Mouse (Mus musculus) urinary bladder, postnatal 4 days (tissue): ENCODE measurements around the gene Lama4.

Experiments
- DNase-seq, 2 experiments: peaks; one replicate each; pipeline ENCODE4 v3.0.0; 2021 to 2022; ENCODE audit warnings: low spot score in 2 of 2

Lama4 gene

DNA sequence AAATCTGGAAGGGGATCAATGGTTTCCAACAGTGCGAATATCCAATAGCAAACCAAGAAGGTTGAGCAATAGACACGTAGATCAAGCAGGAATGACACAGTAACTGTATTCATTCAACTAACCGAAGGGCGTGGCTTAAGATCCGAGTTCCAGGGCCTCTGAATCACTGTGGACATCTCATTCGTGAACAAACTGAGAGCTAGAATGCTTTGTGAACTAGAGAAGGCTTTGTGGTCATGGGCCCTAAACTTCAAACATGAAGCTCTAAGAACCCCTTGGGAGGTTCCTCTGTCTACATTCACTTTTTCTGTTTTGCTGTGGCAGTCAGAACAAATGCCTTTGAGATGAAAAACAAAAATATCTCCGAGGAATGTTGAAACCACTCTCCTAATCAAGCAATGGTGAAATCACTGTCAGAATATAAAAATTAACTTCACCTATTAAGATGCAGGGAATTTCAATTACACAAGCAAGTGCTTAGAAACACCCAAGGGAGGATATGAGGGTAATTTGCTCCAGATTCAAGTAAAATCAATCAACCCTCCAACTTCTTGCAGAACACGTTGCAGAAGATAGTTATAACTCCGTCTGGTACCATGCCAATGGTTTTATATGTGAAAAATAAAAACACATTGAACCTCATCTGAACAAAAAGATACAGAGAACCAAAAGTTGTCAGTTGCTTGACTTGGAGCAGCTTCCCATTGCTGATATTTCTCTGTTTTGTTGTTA lies 29.6 kb downstream of the Lama4 start:
- DNase-seq, result no peak

DNA sequence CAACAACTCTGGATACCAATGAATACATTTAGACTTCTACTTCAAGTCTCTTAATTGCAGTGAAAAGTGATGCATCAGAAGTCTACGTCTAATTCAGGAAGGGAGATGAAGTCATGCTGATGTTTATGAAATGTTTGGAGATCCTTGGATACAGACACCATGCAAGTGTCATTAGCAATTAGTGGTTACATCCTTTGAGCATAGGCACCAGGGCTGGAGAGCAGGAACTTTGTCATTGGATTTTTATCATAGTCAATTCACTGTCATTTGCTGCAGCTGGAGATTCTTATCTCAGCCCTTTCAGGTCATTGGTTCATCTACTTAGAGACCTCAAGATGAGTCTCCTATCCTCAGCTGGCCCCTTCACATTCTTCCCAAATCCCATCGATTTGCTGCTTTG lies 30.6 kb downstream of the Lama4 start:
- DNase-seq, result no peak

DNA sequence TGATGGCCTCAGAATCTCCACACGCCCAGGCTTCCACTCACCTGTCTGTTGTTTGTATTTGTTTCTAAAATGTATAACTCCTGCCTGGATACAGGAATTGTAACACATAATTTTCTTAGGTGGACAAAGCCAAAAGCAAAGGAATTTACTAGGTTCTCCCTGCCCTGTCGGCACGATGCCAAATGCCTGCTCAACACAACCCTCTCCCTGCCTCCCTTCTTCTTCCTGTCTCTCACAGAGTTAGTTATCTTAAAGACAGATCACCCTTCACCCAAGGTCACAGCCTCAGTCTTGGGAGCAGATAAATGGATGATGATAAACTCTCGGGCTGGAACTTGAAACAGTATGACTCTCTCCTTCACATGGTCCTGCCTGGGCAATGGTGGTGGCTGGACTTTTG lies 35.6 kb downstream of the Lama4 start:
- no peak for DNase-seq

DNA sequence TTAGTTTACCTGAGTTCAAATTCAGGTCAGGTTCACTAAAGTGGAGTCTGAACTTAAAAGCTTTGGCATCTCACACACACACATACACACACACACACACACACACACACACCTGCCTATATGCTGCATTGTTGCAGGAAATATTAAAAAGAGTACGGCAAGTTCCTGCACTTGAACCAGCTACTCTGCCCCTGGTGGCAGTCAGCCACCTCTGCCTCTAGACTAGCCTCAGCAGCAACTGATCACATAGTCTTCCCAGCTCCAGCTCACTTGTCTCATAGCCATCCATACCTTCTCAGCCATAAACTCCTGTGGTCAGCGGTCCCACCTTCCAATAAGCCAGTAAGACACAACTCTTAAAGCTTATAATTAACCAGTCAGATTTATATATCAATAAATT lies 37.2 kb downstream of the Lama4 start:
- DNase-seq, result no peak

DNA sequence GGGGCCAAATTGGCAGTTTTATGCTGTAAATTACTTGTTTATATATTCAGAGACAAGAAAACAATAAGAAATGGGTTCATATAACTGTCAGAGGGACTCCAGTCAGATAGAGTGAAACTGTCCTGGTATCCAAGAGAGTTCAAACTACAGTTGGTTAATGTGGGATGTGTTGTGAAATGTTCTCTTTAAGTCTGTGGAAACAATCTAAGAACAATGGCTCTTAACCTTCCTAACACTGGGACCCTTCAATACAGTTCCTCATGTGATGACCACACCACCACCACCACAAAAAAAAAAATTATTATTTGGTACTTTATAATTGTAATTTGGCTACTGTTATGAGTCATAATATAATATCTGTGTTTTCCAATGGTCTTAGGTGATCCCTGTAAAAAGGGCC lies 38.2 kb downstream of the Lama4 start:
- no peak for DNase-seq

DNA sequence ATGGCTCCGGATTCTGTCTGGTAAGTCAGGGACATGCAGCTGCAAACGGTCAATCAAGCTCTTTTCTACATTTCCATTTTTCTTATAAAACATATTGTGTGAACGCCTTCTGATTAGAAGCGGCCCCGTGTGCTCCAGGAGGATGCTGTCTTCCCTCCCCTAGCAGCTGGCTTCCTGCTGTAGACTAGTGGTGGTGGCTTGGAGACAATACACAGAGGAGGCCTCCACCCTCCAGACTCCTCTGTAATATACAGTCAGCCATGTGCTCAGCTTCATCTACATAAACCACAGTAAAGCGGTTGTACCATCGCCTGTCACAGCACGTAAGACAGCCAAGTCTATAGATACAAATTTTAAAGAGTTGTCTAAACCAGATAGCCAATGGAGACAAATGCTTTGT lies 40.2 kb downstream of the Lama4 start:
- no peak for DNase-seq

DNA sequence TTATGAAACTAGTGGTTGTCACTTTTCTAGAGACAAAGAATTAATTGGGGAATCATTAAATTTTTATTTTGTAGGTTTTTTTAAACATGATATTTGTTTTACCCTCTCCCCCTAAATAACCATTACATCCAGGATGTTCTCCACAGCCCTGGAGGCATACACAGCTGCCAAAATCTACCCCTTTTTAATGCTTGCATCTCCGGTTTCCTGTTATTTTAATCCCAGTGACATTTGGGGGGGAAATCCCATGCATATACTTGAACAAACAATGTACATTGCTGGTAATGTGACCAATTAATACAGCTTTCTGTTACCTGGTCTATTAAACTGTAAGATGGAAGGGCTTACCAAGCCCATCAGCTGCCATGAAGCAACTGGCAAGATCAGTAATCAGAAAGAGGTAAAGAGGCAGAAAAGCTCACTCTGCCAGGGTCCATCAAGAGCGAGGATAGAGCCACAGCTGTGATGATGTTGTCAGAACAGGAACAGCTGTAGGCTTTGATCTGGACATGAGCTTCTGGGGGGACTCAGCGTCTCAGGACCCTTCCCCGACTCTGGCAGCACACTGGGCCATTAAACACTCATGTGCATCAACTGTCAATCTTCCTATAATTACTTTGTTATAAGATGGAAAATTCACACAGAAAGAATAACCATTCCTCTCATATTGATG lies 41.3 kb downstream of the Lama4 start:
- no peak for DNase-seq

DNA sequence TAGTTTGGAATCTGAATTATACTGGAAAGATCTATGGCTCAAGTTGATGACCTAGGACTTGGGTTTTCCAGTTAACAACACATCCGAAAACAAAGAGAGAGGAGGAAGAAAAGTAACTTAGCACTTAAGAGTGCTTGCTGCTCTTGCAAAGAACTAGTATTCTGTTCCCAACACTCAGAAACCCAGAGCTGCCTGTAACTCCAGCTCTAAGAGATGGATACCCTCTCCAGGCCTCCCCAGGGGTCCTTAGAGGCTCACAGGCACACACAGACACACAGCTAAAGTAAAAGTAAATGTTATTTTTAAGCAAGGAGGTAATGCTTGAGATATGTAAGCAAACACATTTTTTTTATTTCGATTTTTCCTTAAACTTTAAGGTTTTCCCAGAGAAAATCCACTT lies 49.5 kb downstream of the Lama4 start:
- no peak for DNase-seq

DNA sequence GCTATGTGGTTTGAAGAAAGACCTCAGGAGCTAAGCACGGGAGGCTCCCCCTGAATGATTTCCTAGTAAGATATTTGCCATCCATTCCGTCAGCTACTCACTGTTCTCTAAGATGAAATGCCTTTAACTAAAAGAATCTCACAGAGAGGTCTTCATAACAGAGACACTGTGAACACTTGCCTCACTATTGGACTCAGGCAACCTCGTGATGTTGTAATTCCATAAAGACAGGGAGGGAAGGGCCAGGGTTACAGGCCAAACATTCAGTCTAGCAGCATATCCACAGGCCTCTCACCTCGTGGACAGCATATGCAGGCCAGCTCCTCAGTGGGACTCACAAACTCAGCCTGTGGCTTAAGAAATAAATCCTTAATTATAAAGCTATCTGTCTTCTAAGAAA lies 52.7 kb downstream of the Lama4 start:
- no peak for DNase-seq

DNA sequence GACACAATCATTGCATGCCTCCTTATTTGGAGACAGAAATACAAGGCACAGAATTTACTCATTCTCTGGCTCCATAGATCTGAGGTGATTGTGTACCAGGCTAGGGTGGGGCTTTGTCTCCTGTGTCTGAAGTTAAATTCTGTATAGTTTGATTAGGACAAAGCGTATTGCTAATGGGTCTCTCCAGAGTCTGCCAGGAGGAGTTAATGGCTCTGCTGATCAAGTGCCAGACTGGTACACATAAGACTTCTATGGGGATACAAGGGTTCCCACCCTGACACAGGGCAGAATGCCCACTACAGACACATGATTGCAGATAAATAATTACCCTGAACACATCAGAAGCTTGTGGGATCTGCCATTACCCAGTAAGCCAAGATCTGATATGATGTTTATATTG lies 53.3 kb downstream of the Lama4 start:
- DNase-seq, result no peak

DNA sequence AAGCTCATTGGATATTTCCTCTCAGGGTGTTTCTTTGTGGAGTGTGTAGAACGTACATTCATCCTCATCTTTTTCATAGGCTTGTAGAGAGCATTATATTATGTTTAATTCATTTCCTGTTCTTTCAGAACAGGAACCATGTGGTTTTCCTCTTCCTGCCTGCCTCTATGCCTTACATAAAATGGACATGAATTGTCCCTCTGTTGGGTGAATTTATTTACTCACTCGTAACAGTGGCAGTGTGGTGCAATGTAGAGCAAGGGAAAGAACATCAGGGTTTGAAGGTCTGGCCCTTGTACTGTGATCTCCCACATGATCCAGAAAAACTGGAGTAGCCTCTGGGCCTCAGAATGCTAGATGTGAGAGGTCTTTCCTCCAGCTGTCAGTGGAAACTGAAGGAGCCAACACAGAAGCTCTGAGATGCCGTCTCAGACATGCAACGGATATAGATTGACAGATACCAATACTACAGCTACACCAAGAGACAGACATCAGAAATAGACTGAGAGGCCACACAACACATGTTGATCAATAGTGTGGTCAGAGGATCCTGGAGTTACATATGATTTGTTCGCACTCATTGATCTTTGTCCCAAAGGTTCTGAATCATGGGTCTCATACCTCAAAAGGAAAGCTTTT lies 58.4 kb downstream of the Lama4 start:
- DNase-seq, result no peak

DNA sequence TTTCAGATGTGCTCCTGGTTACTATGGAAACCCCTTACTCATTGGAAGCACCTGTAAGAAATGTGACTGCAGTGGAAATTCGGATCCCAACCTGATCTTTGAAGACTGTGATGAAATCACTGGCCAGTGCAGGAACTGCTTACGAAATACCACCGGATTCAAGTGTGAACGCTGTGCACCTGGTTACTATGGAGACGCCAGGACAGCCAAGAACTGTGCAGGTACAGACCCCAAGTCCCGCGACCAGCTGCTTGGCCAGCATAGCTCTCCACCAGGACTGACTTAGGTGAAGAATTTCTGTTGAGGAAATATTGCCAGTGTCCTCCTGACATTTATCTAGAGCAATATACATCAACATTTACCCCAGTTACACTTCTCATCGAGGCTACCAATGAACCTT lies 61.2 kb downstream of the Lama4 start:
- no peak for DNase-seq

DNA sequence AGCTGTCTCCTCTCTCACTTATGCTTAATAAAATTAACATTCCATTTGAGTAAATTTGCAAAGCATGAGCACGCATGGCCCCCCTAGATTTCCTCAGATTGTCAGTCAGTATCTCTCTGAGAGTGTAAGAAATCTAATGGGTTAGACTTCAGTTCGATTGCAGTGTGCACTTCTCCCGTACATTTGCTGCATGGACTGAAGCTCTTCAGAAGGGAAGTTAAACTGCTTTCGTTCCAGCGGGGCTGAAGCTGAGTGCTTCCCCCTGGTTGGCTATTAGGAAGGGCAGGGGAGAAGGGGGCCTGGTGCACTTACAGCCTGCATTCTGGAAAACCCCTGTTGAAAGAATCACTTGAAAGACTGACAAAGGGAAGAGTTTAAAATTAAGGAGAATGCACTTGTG lies 61.7 kb downstream of the Lama4 start:
- DNase-seq, result no peak

DNA sequence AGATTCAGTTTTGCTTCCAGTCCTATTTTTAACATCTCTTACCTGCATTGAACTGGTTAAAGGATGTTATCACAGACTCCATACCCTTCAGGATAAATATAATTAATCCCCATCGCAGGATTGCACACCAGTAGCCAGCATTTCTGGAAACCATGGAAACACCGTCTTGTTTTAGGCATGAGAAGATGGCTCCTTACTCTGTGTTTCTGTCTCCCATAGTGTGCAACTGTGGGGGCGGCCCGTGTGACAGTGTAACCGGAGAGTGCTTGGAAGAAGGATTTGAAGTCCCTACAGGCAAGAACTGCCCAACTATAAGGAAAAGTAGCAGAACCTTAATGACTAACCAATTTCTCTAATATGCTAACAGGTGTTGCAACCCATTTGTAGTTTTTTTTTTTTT lies 63.1 kb downstream of the Lama4 start:
- no peak for DNase-seq

DNA sequence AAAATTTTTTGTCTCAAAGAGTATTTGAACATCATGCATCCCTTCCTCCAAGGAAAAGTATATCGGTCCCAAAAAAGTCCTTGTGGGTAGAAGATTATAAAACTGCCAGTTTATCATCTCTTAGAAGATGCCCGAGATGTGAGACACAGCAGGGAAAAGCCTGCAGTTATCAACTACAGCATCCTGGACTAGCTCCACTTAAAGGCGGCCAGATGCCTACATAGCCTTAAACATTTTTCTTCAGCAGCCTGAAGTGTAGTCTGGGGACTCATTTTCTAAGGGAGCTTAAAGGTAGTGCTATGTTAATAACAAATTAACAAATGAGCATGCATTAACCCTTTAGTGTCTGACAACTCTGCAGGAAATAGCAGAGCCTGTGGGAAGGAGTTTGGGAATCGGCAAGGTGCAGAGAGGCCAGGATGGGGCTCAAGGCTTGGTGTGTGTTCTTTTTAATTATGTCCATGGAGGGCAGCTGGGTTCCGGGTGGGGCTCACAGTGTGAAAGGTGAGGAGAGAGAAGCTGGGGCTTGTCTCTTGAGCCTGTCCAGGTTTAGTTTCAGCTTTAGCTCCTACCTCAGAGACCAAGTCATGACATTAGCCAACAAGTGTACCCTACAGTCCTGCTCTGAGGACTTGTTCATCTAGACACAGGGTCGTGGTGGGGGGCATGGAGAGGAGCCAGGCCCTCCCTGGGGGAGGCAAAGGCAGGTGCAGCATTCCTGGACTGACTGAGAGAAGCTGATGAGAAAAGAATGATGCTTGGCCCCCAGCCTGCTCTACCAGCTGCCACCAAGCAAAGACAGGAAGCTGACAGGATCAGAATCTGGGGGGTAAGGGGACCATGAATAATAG lies 64.2 kb downstream of the Lama4 start:
- DNase-seq, result no peak

DNA sequence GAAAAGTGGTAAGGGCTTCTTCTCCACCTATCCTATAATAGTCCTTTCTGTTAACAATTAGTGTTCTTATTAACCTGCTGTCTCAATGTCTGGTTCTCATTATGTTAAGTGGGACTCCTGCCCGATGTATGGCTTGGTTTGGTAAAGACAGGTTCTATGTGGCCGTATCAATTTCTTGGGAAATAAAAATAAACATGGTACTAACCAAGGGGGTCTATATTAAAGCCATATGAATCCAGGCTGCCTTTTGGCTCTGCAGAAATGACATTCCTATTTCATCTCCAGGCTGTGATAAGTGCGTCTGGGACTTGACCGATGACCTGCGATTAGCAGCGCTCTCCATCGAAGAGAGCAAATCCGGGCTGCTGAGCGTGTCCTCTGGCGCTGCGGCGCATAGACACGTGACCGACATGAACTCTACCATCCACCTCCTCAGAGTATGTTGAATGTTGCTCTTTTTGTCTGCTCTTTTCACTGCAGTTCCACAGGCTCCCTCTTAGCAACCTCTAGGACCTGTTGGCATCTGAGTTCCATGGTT lies 64.9 kb downstream of the Lama4 start:
- DNase-seq, result no peak

DNA sequence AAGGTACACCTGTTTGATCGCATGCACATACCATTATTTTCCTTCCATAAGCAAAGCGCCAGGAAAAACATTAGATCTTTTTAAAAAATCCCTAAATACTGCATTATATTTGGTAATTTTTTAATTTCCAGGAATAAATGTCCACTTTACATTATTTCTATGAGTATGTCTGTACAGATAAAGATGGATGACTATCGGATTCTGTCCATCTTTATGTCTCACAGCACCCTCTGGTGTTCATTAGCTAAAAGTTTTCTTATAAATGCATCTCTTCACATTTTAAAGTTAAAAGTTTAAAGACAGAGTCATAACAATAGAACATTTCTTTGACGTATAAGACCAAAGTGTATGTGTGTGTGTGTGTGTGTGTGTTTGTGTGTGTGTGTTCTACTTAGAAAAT lies 74.2 kb downstream of the Lama4 start:
- no peak for DNase-seq

DNA sequence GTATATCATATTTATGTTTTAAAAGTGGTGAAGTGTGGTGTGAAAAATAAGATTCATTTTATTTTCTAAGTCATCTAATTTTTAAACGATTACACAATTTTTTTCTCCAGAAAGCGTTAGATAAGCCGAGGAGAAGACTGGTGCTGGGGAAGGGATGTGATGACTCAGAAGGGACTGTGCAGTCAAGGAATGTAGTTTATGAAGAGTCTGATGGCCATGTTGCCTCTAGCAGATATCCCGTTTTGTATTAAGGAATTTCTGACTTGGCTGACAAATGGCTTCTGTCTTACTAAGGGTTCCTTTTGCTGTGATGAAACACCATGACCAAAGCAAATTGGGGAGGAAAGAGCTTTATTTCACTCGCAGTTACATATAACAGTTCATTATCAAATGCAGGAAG lies 74.7 kb downstream of the Lama4 start:
- DNase-seq, result no peak

DNA sequence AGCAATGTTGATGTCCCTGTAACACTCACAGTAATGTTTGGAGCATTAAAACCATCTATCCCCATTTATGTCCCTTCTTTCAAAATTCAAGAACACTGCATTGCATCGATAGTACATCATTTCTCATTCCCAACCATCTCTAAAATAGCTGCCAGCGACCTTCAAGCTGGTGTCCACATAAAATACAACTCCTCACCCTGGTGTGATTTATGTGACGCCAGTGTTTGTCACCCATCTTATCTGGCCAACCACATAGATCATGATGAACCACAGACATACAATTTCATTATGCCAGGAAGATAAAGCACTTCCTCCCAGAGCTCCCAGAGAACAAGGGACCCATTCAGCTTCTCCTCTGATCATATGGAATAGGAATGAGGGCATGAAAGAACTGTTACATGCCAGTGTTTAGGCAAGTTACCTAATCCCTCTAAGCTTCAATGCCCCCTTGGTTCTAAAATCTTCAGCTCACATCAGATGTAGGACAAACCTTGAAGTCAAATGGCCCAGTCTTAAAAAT lies 79.2 kb downstream of the Lama4 start:
- no peak for DNase-seq

DNA sequence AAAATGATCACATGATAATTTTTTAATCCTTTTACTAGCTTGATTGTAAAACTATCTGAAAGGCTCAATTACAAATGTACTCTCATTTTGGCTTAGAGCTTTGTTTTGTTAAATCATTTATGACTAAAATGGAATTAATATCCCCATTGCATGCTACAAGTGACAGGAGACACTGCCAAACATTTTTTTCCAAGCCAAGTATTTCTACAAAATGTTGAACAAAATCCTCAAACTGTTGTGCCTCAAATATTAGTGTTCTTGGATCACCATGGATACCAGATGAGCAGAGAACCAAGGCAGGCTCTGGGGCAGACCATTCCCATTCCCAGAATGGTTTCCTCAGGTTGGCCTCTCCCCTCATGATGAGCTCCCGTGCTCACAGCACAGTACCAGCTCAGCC lies 79.8 kb downstream of the Lama4 start:
- DNase-seq, result no peak

DNA sequence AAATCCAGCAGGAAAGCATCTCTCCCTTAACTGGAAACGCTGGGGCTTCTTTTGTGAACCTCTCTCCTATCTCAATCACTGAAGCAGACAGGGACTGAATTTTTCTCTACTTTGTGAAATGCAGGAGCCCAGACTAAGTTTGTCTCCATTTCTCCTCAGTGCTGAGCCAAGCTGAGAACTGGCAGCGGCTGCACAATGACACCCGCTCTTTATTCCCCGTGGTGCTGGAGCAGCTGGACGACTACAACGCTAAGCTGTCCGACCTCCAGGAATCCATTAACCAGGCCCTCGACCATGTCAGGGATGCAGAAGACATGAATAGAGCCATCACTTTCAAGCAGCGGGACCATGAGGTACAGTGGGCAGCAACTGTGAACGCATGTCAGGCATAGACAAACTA lies 82.5 kb downstream of the Lama4 start:
- DNase-seq, result no peak
